Mouse (Mus musculus) liver, postnatal 0 days (tissue): ENCODE measurements around the gene Flnb. TPM values are rescaled to one million over a fixed set of nuclear protein-coding genes. Genes with fewer than 3 reads are reported as not detected.
A peak's percentile ranks its signal among the peaks of the same experiment; 100 is the strongest.

Experiments
- ATAC-seq: fragments of 200-750 bp; cut with Nextera tagmentation; 2 replicates; pipeline ENCODE4 v1.8.0; 2017; ENCODE audit warnings: mild to moderate bottlenecking, moderate library complexity
- DNase-seq: peaks from one replicate; pipeline ENCODE4 v3.0.0-alpha.2; 2016
- H3K27ac ChIP-seq: fragments of 300-500 bp; sonication (generic); 2 replicates; pipeline ENCODE4 v1.5.1; 2014; ENCODE audit warnings: antibody characterized with exemption, moderate library complexity, mild to moderate bottlenecking, low read depth
- H3K27me3 ChIP-seq: fragments of 300-500 bp; sonication (generic); 2 replicates; pipeline ENCODE4 v1.6.1; 2014; ENCODE audit warnings: low read length, control low read depth, mixed read lengths; ENCODE audit not compliant: insufficient read depth
- H3K36me3 ChIP-seq: fragments of 300-500 bp; sonication (generic); replicated peaks from 2 replicates; pipeline ENCODE4 v1.6.1; 2014; ENCODE audit warnings: mild to moderate bottlenecking, control low read depth, low read length, moderate library complexity, mixed read lengths; ENCODE audit not compliant: insufficient read depth
- H3K4me1 ChIP-seq: fragments of 300-500 bp; sonication (generic); 2 replicates; pipeline ENCODE4 v1.6.1; 2014; ENCODE audit warnings: antibody characterized with exemption, mild to moderate bottlenecking, control low read depth; ENCODE audit not compliant: insufficient read depth
- H3K4me2 ChIP-seq: fragments of 300-500 bp; sonication (generic); 2 replicates; pipeline ENCODE4 v1.6.1; 2014; ENCODE audit warnings: low read depth, mild to moderate bottlenecking, low read length, moderate library complexity, mixed read lengths
- H3K4me3 ChIP-seq: fragments of 300-500 bp; sonication (generic); 2 replicates; pipeline ENCODE4 v1.5.1; 2014; ENCODE audit warnings: low read depth, low read length
- H3K9ac ChIP-seq: fragments of 300-500 bp; sonication (generic); replicated peaks from 2 replicates; pipeline ENCODE4 v1.6.1; 2014; ENCODE audit warnings: mild to moderate bottlenecking, moderate library complexity
- H3K9me3 ChIP-seq: fragments of 300-500 bp; sonication (generic); 2 replicates; pipeline ENCODE4 v1.6.1; 2016; ENCODE audit warnings: mild to moderate bottlenecking, control low read depth, low read length, mixed read lengths
- CTCF ChIP-seq: sonication (generic); IDR thresholded peaks from 2 replicates; pipeline ENCODE4 v1.5.1; 2016; ENCODE audit warnings: antibody characterized with exemption, low read depth
- EP300 ChIP-seq: IDR thresholded peaks from 2 replicates; pipeline ENCODE4 v1.6.1; 2016; ENCODE audit warnings: antibody characterized with exemption, low read depth, mild to moderate bottlenecking
- WGBS: fragments of 180-500 bp; shearing (Covaris S2); extraction: QIAGEN DNeasy Blood & Tissue Kit; methylation state at CpG from one replicate; pipeline ENCODE4 v1.1.7; 2014; ENCODE audit not compliant: insufficient replicate concordance; 5-methylcytosine and 5-hydroxymethylcytosine counted together
- polyA plus RNA-seq: library from polyadenylated mRNA; unstranded; fragments of >200 nt; fragmentation: Nextera tagmentation; extraction: Ambion mirVana; gene quantifications from 2 replicates; pipeline ENCODE4 v1.2.1, GENCODE M21; 2015

Gene Flnb
- polyA plus RNA-seq, 1 experiment from 2014 or later: 2.9 TPM

DNA sequence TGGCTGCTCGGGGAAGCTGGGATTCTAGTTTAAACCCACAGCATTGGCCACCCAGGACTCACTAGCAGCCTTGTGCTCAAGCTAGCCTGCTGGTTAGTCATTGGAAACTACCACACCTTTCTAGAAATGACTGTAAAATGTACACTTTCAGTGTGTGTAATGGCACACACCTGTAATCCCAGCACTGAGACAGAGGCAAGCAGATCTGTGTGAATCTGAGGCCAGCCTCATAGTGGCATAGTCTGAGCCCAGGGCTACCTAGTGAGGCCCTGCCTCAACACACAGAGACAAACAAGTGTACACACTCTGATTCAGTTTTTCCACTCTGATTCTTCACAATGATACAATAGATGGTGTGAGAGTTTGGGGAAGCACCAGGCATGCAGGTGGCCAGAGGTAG is 171.6 kb downstream of the Flnb start:
- no peaks in the 10 kb centered on the region for H3K36me3 ChIP-seq
- DNase-seq (no peak), ATAC-seq (no peak)
- H3K4me1 ChIP-seq: peaks cover 6% of the 10 kb centered on the region
- H3K4me3 ChIP-seq: no peak overlapping the region
- TF ChIP-seq EP300: no peak
- no peak for TF ChIP-seq CTCF
- no peak overlapping the region for H3K9ac ChIP-seq
- H3K27ac ChIP-seq: no peak overlapping the region
- 67% methylated on average over 1 of the region's 1 CpGs for WGBS
- no peak overlapping the region for H3K4me2 ChIP-seq
- H3K9me3 ChIP-seq: no peaks in the 10 kb centered on the region
- H3K27me3 ChIP-seq: no peaks in the 10 kb centered on the region

DNA sequence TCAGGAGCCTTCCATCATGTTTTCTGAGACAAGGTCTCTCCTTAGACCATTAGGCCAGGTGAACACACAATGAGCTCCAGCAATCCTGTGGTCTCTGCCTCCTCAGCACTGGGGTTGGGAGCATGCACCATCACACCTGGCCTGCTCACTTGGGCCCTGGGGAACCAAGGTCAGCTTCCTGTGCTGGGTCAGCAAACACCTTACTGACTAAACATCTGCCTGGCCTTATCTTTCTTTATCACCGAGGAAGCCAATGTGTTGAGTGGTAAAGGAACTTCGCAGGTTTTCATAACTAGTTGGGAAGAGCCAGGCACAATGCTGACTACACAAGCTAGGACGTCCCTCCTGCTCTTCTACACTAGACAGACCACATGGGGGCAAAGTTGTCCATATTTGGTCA is 172.2 kb downstream of the Flnb start:
- no peak overlapping the region for H3K27ac ChIP-seq
- no peak for ATAC-seq
- 36% methylated on average over 3 of the region's 3 CpGs for WGBS

DNA sequence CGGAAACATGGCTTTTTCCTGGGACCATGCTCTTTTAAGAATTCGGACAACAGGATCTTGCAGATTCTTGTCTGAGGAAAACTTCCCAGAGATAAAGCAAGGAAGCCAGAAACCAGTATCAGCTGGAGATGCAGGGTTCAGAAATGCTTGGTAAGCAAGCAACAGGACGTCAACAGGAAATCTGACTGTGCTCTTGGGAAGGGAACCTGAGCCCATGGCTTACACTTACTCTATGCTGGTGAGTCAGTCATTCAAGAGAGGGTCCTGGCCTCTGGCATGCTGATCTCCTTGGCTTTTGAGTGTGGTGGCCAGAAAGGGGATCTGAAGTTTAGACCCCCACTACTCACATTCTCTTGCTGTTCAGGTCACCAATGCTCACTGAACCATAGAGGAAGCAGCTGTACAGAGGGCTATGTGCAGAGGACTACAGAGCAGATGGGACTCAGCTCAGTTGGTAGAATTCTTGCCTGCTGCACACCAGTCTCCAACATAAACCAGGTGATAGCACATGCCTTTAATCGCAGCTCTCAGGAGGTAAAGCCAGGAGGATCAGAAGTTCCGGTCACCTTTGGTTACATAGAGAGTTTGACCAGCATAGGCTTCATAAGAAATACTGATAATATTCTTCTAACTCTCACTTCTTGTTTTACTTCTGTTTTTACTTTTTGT is 173.5 kb downstream of the Flnb start:
- Histone ChIP-seq H3K4me1 (peaks cover 6% of the 10 kb centered on the region), H3K36me3 (no peaks in the 10 kb centered on the region), H3K4me3 (no peak overlapping the region), H3K4me2 (no peak overlapping the region), H3K9ac (no peak overlapping the region), H3K9me3 (no peaks in the 10 kb centered on the region), H3K27me3 (no peaks in the 10 kb centered on the region), H3K27ac (peak overlapping the region; percentile 75)
- 68% methylated on average over 5 of the region's 5 CpGs for WGBS
- DNase-seq (no peak), ATAC-seq (peak; percentile 40)
- no peak for TF ChIP-seq CTCF
- peak; percentile 14; the same call in 1 of the 2 replicates for TF ChIP-seq EP300

More for the DNA sequence above, 172.2 kb downstream of the Flnb start:
- no peak overlapping the region for H3K4me3 ChIP-seq
- H3K27me3 ChIP-seq: no peaks in the 10 kb centered on the region
- no peaks in the 10 kb centered on the region for H3K36me3 ChIP-seq
- TF ChIP-seq EP300 (no peak), CTCF (no peak)
- H3K4me2 ChIP-seq: no peak overlapping the region
- H3K9ac ChIP-seq: no peak overlapping the region
- DNase-seq: no peak
- no peaks in the 10 kb centered on the region for H3K9me3 ChIP-seq
- H3K4me1 ChIP-seq: peaks cover 6% of the 10 kb centered on the region

DNA sequence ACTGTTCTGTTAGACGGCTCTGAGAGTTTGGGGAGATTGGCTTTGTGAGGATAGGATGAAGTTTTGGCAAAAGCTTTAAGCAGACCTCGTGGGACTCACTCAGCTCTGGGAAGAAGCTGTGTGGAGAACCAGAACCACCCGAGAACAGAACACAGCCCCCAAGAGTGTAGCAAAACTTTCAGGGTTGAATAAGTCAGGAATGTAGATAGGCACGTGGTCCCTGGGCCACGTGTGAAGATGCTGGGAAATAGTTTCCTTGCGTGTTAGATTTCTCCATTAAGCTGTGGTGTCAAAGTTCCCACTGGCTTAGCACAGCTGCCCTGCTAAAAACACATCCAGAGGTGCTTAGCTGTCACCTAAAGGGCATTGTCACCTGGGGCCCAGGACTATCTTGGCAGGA is 174.4 kb downstream of the Flnb start:
- Histone ChIP-seq H3K4me3 (no peak overlapping the region), H3K9ac (no peak overlapping the region), H3K9me3 (no peaks in the 10 kb centered on the region), H3K4me2 (no peak overlapping the region), H3K36me3 (no peaks in the 10 kb centered on the region), H3K27me3 (no peaks in the 10 kb centered on the region), H3K27ac (peak overlapping the region; percentile 75), H3K4me1 (peaks cover 6% of the 10 kb centered on the region)
- DNase-seq (no peak), ATAC-seq (no peak)
- TF ChIP-seq CTCF (no peak), EP300 (no peak)
- WGBS: 60% methylated on average over 6 of the region's 6 CpGs

DNA sequence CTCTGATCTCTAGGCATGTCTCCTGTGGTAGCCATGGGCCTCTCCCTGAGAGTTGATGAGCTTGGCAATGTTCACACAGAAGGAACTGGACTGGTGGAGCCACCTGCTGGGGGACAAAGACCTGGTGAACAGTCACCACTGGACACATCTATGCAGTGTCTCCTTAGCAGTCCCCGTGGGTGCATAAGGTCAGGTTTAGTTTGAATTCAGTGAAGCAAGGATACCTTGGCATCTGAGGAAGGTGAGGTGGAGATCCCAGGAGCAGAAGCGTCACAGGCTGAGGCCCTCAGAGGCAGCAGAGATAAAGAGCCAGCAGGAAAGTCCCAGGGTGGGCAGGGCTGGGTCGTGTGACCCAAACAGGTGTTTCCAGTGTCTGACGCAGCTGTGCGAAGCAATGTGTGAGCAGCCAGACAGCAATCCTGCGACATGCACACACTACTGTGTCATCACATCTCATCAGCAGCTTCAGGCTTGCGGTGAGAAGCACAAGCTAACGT is 176.6 kb downstream of the Flnb start, which contains the start of gene Dnase1l3:
Dnase1l3 (minus strand) TSS at position 303 of the 497 bp plus-strand sequence.
- Histone ChIP-seq H3K4me1 (peaks cover 6% of the 10 kb centered on the region), H3K4me2 (0 out of 2 replicates have a peak within 1 kb of the TSS, but pooled peaks have one; percentile 26), H3K9me3 (no peaks in the 10 kb centered on the region), H3K4me3 (no peak within 1 kb of the TSS), H3K36me3 (no peaks in the 10 kb centered on the region), H3K27ac (peak within 1 kb of the TSS; percentile 39; the same call in 1 of the 2 replicates), H3K27me3 (no peaks in the 10 kb centered on the region), H3K9ac (no peak within 1 kb of the TSS; the same call in 1 of the 2 replicates)
- ATAC-seq (peak; percentile 66), DNase-seq (peak; percentile 68)
- TF ChIP-seq CTCF: peak; percentile 79
- no peak for TF ChIP-seq EP300
- 43% methylated on average over 8 of the region's 8 CpGs for WGBS

DNA sequence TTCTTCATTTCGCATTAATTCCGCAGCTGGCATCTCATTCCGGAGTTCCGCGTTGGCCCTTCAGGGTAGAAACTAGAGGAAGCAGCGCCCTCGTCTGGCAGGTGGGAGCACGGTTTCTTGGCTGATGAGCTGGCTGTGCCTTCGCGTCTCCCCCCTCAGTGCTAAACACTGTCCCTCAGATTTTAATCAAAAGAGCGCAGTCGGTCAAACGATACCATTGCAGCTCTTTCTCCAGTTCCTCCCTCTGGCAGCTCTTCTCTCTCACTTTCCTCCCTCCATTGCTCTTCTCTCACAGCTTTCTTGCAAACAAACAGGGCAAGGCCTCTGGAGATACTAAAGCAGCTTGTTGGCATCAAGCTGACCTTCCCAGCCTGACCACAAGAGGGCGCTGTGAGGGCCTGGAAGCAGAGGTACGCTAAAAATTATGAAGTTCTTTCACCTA is 179.5 kb downstream of the Flnb start:
- Histone ChIP-seq H3K4me3 (0 out of 2 replicates have a peak overlapping the region, but pooled peaks have one; percentile 9), H3K9ac (no peak overlapping the region), H3K9me3 (no peaks in the 10 kb centered on the region), H3K4me1 (peaks cover under 1% of the 10 kb centered on the region), H3K36me3 (no peaks in the 10 kb centered on the region), H3K27me3 (peaks cover 6% of the 10 kb centered on the region; the same call in 1 of the 2 replicates), H3K27ac (no peak overlapping the region), H3K4me2 (peak overlapping the region; percentile 65)
- DNase-seq: peak; percentile 88
- peak; percentile 55 for ATAC-seq
- TF ChIP-seq EP300: no peak
- TF ChIP-seq CTCF: peak; percentile 83
- WGBS: 3% methylated on average over 15 of the region's 15 CpGs
